Mouse (Mus musculus): ENCODE results near the gene Setd4. TPM values are rescaled to one million over a fixed set of nuclear protein-coding genes. Genes with fewer than 3 reads are reported as not detected.

Setd4 gene
- total RNA-seq, 2 experiments from 2014 or later = 1.5 TPM

DNA sequence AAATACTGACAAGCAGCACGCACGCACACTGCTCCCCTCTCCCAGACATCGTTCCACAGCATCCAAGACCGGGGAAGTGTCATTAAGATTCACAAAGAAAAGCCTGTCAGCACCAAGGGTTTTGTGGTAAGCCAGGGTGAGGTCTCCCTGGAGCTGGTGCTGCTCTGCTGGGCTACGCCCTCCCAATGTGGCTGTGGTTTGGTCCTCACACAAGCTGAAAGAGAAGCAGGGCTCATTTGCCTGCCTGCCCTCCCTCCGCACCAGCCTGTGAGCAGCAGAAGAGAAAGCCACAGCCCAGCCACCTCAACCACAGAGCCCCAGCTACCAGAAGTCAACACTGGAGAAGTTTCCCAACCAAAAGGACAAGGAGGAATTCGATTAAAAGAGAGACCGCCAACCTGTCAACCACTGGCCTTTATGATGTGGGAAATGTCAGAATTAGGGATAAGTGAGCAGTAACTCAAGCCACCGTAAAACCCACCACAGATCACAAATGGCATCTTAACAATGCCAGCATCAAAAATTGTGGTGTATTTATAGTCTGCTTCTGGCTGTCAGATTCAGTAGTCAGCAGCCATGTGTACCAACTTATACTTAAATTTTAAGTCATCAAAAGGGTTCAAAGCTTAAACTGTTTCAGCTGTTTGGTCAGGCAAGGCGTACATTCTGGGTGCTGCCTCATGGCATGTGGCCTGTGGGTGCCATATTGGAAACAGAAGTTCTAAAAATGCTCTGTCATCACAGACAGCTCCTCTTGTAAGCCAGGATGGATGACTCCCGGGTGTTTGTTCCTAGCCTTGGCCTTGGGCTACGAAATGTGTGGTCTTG, 51.0 kb downstream of the Setd4 start:
- intact Hi-C loops (cut with DNase I) = no loop called here

GRCm38 (mm10) chr16:93549287-93549686, 54.6 kb downstream of the Setd4 start:
- no peak for DNase-seq (ENCODE audit: low spot score)
- intact Hi-C loops (cut with DNase I) = no loop called here

More for the DNA sequence above, 51.0 kb downstream of the Setd4 start:
- no peak for DNase-seq (ENCODE audit: low spot score)

DNA sequence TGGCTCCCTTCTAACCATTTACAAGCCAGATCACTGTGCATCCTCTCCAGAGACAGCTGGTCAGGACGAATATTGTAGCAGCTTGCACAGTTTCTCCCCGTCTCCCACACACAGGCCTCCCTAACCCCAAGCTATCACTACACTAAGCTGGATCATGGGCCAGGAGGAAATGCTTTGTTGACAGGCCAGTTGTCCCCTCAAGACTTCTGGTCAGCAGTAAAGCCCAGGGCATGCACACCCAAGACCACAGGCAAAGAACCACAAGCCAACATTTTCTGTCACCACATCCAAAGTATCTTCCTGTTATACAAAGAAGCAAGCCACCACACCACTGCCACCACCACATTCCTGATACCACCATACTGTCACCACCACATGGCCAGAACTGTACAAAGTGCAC, 55.8 kb downstream of the Setd4 start:
- intact Hi-C loops (cut with DNase I) = no loop called here
- DNase-seq (ENCODE audit: low spot score) = no peak

DNA sequence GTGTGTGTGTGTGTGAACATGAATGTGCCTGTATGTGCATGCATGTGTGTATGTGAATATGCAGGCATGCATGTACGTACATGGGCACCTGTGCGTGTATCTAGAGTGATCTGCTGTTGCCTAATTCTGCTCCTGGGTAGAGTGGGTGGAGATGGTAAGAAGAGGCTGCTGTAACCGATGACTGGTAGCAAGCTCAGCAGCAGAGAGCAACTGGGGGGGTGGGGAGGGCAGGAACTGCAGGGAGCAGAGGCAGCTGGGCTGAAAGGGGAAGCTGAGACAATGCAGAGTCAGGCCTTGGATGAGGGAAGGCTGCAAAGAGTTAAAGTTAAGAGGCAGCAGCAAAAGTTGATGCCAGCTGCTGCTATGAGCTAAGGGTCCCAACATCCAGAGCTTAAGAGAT, 56.7 kb downstream of the Setd4 start:
- DNase-seq (ENCODE audit: low spot score) = no peak
- intact Hi-C loops (cut with DNase I) = no loop called here

- intact Hi-C loops (cut with DNase I) = no loop called here
These were observed 57.4 kb downstream of the Setd4 start for GRCm38 (mm10) chr16:93546354-93546965.

GRCm38 (mm10) chr16:93544931-93545330, 58.9 kb downstream of the Setd4 start:
- intact Hi-C loops (cut with DNase I) = loop anchor here (2.0 to 5.0 kb wide), 2 partner anchors 93 to 1024 kb away; no protein-coding TSS in a partner anchor
- DNase-seq (ENCODE audit: low spot score) = no peak

More at GRCm38 (mm10) chr16:93546354-93546965, 57.4 kb downstream of the Setd4 start:
- DNase-seq (ENCODE audit: low spot score) = no peak

DNA sequence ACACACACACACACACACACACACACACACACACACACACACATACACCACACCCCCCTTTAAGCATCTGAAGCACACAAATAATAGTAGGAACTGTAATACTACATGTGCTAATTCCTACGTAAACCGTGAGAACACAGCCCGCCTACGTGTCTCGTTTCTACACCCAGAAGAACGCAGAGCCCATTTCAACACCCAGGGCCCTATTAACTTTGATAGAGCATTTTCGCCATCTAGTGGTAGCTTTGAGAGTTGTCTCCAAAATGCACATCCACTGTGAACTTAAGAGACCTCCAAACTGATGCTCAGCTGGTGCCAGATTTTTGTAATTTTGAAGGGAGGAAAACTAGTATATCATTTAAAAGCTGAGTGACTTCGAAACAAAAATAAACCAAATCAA, 60.2 kb downstream of the Setd4 start:
- intact Hi-C loops (cut with DNase I) = loop anchor here (2.0 to 5.0 kb wide), 3 partner anchors 91 to 1023 kb away; no protein-coding TSS in a partner anchor
- DNase-seq (ENCODE audit: low spot score) = no peak

DNA sequence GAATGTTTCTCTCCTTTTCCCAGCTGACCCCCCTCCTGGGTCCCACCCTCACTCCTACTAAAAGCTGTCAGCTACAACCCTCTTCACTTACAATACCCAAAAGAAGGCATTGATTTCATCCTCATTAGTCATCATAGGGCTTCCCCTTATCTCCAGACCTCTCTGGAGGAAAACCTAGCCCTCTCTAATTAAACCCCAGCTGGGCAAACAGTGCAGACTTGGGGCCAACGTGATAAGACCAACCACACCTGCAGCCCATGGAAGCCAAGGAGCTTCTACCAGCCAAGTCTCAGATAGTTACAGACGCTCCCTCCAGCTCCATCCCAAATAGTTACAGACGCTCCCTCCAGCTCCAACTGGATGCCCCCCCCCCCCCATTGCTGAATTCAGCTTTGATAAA, 64.0 kb downstream of the Setd4 start:
- no peak for DNase-seq (ENCODE audit: low spot score)
- intact Hi-C loops (cut with DNase I) = loop anchor here (5.0 kb wide), 1 partner anchor 88 kb away; no protein-coding TSS in a partner anchor

- intact Hi-C loops (cut with DNase I) = no loop called here
- no peak for DNase-seq (ENCODE audit: low spot score)
These were observed 68.6 kb downstream of the Setd4 start for GRCm38 (mm10) chr16:93535151-93535853.

Other genes with a start within 250 kb of the Setd4 start
- 10 to 100 TPM; 26.1 to 27.5 TPM for gene Cbr1, start 1.8 kb upstream of the Setd4 start, total RNA-seq (2021)
- 1 to 10 TPM in 1 of 2 experiments, under 1 TPM in 1; 0.67 to 1.1 TPM for gene Gm5678, start 24.0 kb upstream of the Setd4 start, total RNA-seq (2021)
- gene Cbr3, start 79.2 kb upstream of the Setd4 start, total RNA-seq (2021) = 1 to 10 TPM; 2.5 to 3.3 TPM
- 10 to 100 TPM; 14.5 to 16.6 TPM for gene Dop1b, start 107.8 kb upstream of the Setd4 start, total RNA-seq (2021)
- 10 to 100 TPM; 16.9 to 21.0 TPM for gene Morc3, start 228.1 kb upstream of the Setd4 start, total RNA-seq (2021)

Measured in heart, postnatal 25 days (tissue).